Mouse (Mus musculus) gastrocnemius, postnatal 14 days (tissue): ENCODE data around the gene Cxcl14. TPM values are rescaled to one million over a fixed set of nuclear protein-coding genes. Genes with fewer than 3 reads are reported as not detected.

ENCODE experiments used
- DNase-seq: peaks from one replicate; pipeline ENCODE4 v3.0.0; 2021; ENCODE audit warnings: mixed read lengths
- intact Hi-C: fragments of 180-260 bp; cut with DNase I; formaldehyde crosslinking; loops from one replicate; pipeline ENCODE4 v1.15.1; 2025; ENCODE audit warnings: low total_unique reads
- total RNA-seq, 2 experiments: library from RNA; stranded (reverse); gene quantifications; 2 replicates each; pipeline ENCODE4 v1.2.3; 2021

Cxcl14 gene
- total RNA-seq, 2 experiments from 2014 or later: 23.3 to 28.6 TPM

GRCm38 (mm10) chr13:56256716-56257299, 39.5 kb downstream of the Cxcl14 start:
- DNase-seq: no peak
- intact Hi-C loops: no loop called here

GRCm38 (mm10) chr13:56253379-56253778, 43.0 kb downstream of the Cxcl14 start:
- intact Hi-C loops: no loop called here
- DNase-seq: no peak

GRCm38 (mm10) chr13:56252783-56253182, 43.6 kb downstream of the Cxcl14 start:
- intact Hi-C loops: no loop called here
- no peak for DNase-seq

GRCm38 (mm10) chr13:56251924-56252619, 44.3 kb downstream of the Cxcl14 start, which contains the start of gene Neurog1:
Gene Neurog1 (minus strand): TSS chr13:56252163.
- no peak for DNase-seq
- intact Hi-C loops: no loop called here

DNA sequence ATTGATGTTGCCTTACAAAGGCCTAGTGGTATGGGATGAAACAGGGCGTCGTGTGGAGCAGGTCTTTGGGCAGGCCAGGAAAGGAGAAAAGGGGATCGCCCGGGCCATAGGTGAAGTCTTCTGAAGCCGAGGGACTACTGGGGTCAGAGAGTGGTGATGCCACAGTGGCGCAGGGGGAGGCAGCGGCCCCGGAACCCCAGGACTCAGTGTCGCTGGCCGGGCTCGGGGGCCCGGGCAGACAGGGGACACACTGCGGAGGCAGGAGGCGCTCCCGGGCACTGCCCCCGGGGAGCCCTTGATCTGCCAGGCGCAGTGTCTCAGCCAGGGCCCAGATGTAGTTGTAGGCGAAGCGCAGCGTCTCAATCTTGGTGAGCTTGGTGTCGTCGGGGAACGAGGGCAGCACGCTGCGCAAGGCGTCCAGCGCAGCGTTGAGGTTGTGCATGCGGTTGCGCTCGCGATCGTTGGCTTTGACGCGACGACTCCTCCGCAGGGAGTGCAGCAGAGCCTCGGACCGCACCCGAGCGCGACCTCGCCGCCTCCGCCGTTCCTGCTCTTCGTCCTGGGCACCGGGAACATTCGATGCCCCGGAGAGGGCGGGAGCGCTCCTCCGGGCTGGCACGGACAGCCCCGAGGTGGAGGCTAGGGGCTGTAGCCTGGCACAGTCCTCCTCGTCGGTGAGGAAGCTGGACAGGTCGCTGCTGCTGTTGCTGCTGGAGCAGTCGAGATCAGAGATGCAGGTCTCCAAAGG, 45.0 kb downstream of the Cxcl14 start:
- DNase-seq: no peak
- intact Hi-C loops: no loop called here

DNA sequence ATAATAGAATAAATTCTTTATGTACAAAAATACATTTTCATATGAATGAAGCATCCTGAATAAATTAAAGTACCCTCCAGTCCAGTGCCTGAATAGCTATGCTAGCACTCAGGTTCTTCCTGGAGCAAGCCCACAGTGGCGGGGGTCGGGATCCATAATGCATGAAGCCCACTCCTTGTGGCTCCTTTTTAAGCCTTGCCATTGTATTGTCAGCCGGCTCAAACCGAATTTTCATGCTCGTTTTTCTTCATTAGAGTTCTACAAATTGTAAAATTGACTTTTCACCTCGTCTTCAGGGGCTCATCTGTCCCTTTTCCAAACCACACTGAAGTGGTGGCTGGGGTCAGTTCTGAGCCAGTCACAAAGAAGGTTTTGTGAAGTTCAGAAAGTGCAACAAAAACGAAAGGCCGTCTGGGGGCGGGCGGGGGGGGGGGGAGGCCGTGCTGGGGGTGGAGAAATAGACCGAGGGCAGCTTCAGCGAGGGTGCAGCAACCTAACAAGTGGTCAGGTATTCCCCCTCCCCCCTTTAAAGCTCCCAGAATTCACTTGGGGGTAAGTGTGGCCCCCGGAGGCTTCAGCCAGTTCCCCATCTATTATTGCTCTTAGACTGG, 45.7 kb downstream of the Cxcl14 start:
- intact Hi-C loops: no loop called here
- DNase-seq: no peak

- intact Hi-C loops: no loop called here
These were observed 46.6 kb downstream of the Cxcl14 start for GRCm38 (mm10) chr13:56249593-56250341.

GRCm38 (mm10) chr13:56243104-56243503, 53.2 kb downstream of the Cxcl14 start:
- intact Hi-C loops: no loop called here
- no peak for DNase-seq

More at GRCm38 (mm10) chr13:56249593-56250341, 46.6 kb downstream of the Cxcl14 start:
- no peak for DNase-seq

DNA sequence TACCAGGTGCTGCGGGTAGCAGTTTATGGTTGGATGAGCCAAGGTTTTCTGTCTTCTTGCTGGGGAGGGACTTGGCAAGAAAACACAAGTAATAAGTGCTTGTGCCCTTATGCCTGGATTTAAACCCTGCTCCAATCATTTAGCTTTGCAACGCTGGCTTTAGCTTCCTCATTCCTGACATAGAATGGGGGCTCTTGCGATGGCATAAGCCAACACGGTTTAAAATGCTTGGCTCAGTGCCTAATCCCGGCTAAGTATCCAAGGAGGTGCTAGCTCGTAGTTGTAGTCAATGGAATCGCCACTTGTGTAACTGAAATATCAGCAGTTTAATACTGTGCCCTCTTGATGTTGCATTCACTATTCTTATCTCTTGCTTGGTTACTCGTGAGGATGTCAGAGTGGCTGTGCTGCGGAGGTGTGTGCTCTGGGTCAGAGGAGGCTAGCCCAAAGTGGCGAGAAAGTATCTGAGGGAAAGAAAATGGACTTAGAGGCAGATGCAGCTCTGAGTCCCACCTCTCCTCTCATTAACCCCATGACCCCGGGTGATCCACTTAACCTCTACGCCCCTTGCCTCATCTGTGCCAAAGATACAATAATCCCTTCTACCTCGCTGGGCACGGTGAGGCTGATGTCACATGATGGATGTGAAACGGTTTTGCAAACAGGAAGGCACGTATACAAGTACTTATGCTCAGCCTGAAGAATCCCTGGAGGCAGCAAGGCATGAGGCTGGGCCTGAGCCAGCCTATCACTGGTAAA, 56.2 kb downstream of the Cxcl14 start:
- intact Hi-C loops: no loop called here

More for the DNA sequence above, 56.2 kb downstream of the Cxcl14 start:
- no peak for DNase-seq

Other genes starting within 250 kb of the Cxcl14 start
- gene H2afy, start 160.2 kb downstream of the Cxcl14 start, total RNA-seq: 10 to 100 TPM; 60.8 to 61.3 TPM
- under 1 TPM; 0.31 to 0.44 TPM for gene Tifab, start 117.7 kb downstream of the Cxcl14 start, total RNA-seq
- not detected for gene Neurog1, start 44.4 kb downstream of the Cxcl14 start, total RNA-seq
- gene Gm3045, start 130.0 kb upstream of the Cxcl14 start, total RNA-seq: not detected
- gene Slc25a48, start 141.8 kb upstream of the Cxcl14 start, total RNA-seq: under 1 TPM in 1 of 2 experiments, not detected in 1; 0.08 TPM
- gene Il9, start 185.7 kb upstream of the Cxcl14 start, total RNA-seq: not detected
- under 1 TPM in 1 of 2 experiments, not detected in 1; 0.14 TPM for gene Fbxl21, start 225.9 kb upstream of the Cxcl14 start, total RNA-seq